Mouse (Mus musculus): Measurements from ENCODE around the gene Zfp9. TPM values are rescaled to one million over a fixed set of nuclear protein-coding genes. Genes with fewer than 3 reads are reported as not detected.

The Zfp9 gene
- polyA plus RNA-seq, 1 experiment from 2014 or later = 12.5 TPM

GRCm38 (mm10) chr6:118426666-118427065 lies 52.5 kb downstream of the Zfp9 start:
- no peak for ATAC-seq (ENCODE audit: low FRiP score)
- Histone ChIP-seq H3K4me3 (no peak overlapping the region), H3K27me3 (no peaks in the 10 kb centered on the region), H3K27ac (no peak overlapping the region), H3K4me2 (no peak overlapping the region), H3K4me1 (replicated peaks) (no peaks in the 10 kb centered on the region), H3K9ac (no peak overlapping the region), H3K36me3 (peaks cover 45% of the 10 kb centered on the region), H3K9me3 (peaks cover 11% of the 10 kb centered on the region; the same call in 1 of the 2 replicates)
- 90% methylated on average over 1 of the region's 1 CpGs for WGBS

DNA sequence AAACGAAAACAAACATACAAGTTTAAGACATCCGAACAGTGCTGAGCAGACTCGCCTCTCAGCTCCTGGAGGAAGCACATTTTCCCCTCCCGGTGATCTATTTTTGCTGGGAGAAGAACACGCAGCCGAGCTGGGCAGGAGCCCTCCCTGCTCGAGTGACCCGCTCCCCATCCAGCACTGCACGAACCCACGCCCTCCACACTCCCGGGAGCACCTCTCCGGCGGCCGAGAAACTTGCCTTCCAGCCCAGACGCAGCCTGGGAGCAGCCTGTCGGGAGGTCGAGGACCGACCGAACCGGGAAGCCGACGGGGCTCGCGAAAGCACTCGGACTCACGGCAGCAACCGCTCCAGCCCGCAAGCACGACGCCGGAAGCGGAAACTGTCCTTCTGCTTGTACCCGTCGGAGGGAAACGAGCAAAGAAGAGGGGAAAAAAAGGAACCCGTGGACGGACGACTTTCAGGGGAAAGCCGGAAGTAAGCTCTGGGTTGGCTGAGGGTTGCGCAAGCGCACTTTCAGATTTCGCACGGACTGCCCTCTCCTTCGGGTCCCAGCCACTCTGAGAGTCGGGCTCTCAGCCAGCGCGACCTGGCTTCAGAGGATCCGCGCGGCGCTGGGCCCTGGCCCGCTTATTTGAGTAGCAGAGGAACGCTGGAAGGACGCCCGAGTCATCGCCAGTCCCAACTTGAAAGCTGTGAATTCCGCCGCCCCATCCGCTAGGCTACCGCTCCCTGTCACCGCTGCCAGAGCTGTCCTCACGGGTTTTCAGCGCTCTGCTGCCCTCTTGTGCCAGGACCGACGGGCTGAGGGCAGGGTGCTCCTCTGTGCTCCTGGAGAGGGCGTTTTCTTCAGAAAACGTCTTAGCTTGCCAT lies 59.8 kb downstream of the Zfp9 start, which contains the start of gene Bms1:
Gene Bms1, minus strand, starts transcription at position 425 of the 871 bp plus-strand sequence.
- H3K27me3 ChIP-seq = no peaks in the 10 kb centered on the region
- peak within 1 kb of the TSS; percentile 69 for H3K4me2 ChIP-seq
- H3K27ac ChIP-seq = peak within 1 kb of the TSS; percentile 93
- WGBS = 0% methylated on average over 67 of the region's 67 CpGs
- peaks cover 14% of the 10 kb centered on the region for H3K4me1 ChIP-seq (replicated peaks)
- H3K9ac ChIP-seq = peak within 1 kb of the TSS; percentile 93
- H3K9me3 ChIP-seq = no peaks in the 10 kb centered on the region
- ATAC-seq (ENCODE audit: low FRiP score) = peak; percentile 99
- H3K4me3 ChIP-seq = peak within 1 kb of the TSS; percentile 95
- H3K36me3 ChIP-seq = peaks cover 30% of the 10 kb centered on the region

Small RNA genes lying within 50 kb of the gene (microRNA-seq; reads per million reads assigned to microRNA genes)
- not detected for gene Gm25953

Other genes with a start within 250 kb of the Zfp9 start
- gene Bms1, start 59.8 kb downstream of the Zfp9 start, polyA plus RNA-seq (2015; fragmentation: Nextera tagmentation; extraction: Ambion mirVana) = 24.9 TPM in 2 replicates
- 16.7 and 18.4 TPM in 2 replicates for gene Zfp248, start 23.8 kb downstream of the Zfp9 start, polyA plus RNA-seq (2015; fragmentation: Nextera tagmentation; extraction: Ambion mirVana)
- gene Ankrd26, start 82.9 kb upstream of the Zfp9 start, polyA plus RNA-seq (2015; fragmentation: Nextera tagmentation; extraction: Ambion mirVana) = 15.3 and 18.0 TPM in 2 replicates

All from hindbrain, embryonic 13.5 days (tissue).